Mouse (Mus musculus): ENCODE measurements around the gene Syngap1.

- TF ChIP-seq TCF12 (IDR thresholded peaks at IDR 0.05; ENCODE audit: insufficient read depth, poor library complexity, severe bottlenecking): no peak
- no peak for TF ChIP-seq MYOD1 (IDR thresholded peaks at IDR 0.05; ENCODE audit: control insufficient read depth in 1 of 3, insufficient read length in 2 of 3, low read depth in 2 of 3)
- no peak for TF ChIP-seq POLR2A (IDR thresholded peaks at IDR 0.05; ENCODE audit: insufficient read length, low read depth)
- no peak for TF ChIP-seq MYOG (IDR thresholded peaks at IDR 0.05; ENCODE audit: control insufficient read depth in 1 of 3, insufficient read depth in 1 of 3, insufficient read length in 2 of 3, low read depth in 2 of 3)
- TF ChIP-seq CEBPB (IDR thresholded peaks at IDR 0.05; ENCODE audit: insufficient read depth, poor library complexity, severe bottlenecking): no peak
Observed at GRCm38 (mm10) chr17:26997661-26998060, 56.6 kb downstream of the Syngap1 start.

Data from myocyte (in vitro differentiated cells).